Mouse (Mus musculus): ENCODE data around the gene Olfr547. TPM values are rescaled to one million over a fixed set of nuclear protein-coding genes. Genes with fewer than 3 reads are reported as not detected.

Olfr547 gene
- polyA plus RNA-seq (2015; fragmentation: Nextera tagmentation; extraction: Ambion mirVana), result not detected in 2 replicates

GRCm38 (mm10) chr7:102534449-102534848, at the start of gene Olfr547:
Gene Olfr547 (plus strand): TSS chr7:102534749.

GRCm38 (mm10) chr7:102488161-102488560, 46.4 kb upstream of the Olfr547 start, which contains the start of gene Olfr544:
Gene Olfr544 (minus strand): TSS chr7:102488313.

GRCm38 (mm10) chr7:102499473-102499872, 35.1 kb upstream of the Olfr547 start, which contains the start of gene Olfr545:
Gene Olfr545 (minus strand): TSS chr7:102499573.

GRCm38 (mm10) chr7:102540596-102540995, 6.0 kb downstream of the Olfr547 start, which contains the start of gene Olfr548-ps1:
Gene Olfr548-ps1 (plus strand): TSS chr7:102540896.

GRCm38 (mm10) chr7:102549570-102549969, 15.0 kb downstream of the Olfr547 start, which contains the start of gene Olfr549:
Gene Olfr549 (plus strand): TSS chr7:102549870.

GRCm38 (mm10) chr7:102564999-102565997, 30.7 kb downstream of the Olfr547 start, which contains the start of gene Trim21:
Gene Trim21 (minus strand): TSS chr7:102565486.

GRCm38 (mm10) chr7:102571142-102571541, 36.6 kb downstream of the Olfr547 start, which contains the start of gene Olfr550:
Gene Olfr550 (plus strand): TSS chr7:102571442.

Other genes starting within 250 kb of the Olfr547 start
- gene Rrm1, start 93.1 kb upstream of the Olfr547 start, polyA plus RNA-seq (2015; fragmentation: Nextera tagmentation; extraction: Ambion mirVana), result 179 and 203 TPM in 2 replicates
- 0.51 and 0.91 TPM in 2 replicates for gene Olfr543, start 53.1 kb upstream of the Olfr547 start, polyA plus RNA-seq (2015; fragmentation: Nextera tagmentation; extraction: Ambion mirVana)
- 0.19 and 0.34 TPM in 2 replicates for gene Olfr544, start 46.4 kb upstream of the Olfr547 start, polyA plus RNA-seq (2015; fragmentation: Nextera tagmentation; extraction: Ambion mirVana)
- 0.08 TPM in 1 of 2 replicates, not detected in the other for gene Olfr545, start 35.2 kb upstream of the Olfr547 start, polyA plus RNA-seq (2015; fragmentation: Nextera tagmentation; extraction: Ambion mirVana)
- gene Olfr548-ps1, start 6.1 kb downstream of the Olfr547 start, polyA plus RNA-seq (2015; fragmentation: Nextera tagmentation; extraction: Ambion mirVana), result not detected in 2 replicates
- gene Olfr549, start 15.1 kb downstream of the Olfr547 start, polyA plus RNA-seq (2015; fragmentation: Nextera tagmentation; extraction: Ambion mirVana), result not detected in 2 replicates
- 1.1 and 1.3 TPM in 2 replicates for gene Trim21, start 30.7 kb downstream of the Olfr547 start, polyA plus RNA-seq (2015; fragmentation: Nextera tagmentation; extraction: Ambion mirVana)
- not detected in 2 replicates for gene Olfr550, start 36.7 kb downstream of the Olfr547 start, polyA plus RNA-seq (2015; fragmentation: Nextera tagmentation; extraction: Ambion mirVana)
- gene Olfr551, start 57.1 kb downstream of the Olfr547 start, polyA plus RNA-seq (2015; fragmentation: Nextera tagmentation; extraction: Ambion mirVana), result not detected in 2 replicates
- gene Olfr552, start 63.0 kb downstream of the Olfr547 start, polyA plus RNA-seq (2015; fragmentation: Nextera tagmentation; extraction: Ambion mirVana), result not detected in 2 replicates
- not detected in 2 replicates for gene Olfr553, start 83.5 kb downstream of the Olfr547 start, polyA plus RNA-seq (2015; fragmentation: Nextera tagmentation; extraction: Ambion mirVana)
- gene Olfr554, start 103.7 kb downstream of the Olfr547 start, polyA plus RNA-seq (2015; fragmentation: Nextera tagmentation; extraction: Ambion mirVana), result not detected in 2 replicates
- not detected in 2 replicates for gene Olfr555, start 124.1 kb downstream of the Olfr547 start, polyA plus RNA-seq (2015; fragmentation: Nextera tagmentation; extraction: Ambion mirVana)
- gene Olfr556, start 130.2 kb downstream of the Olfr547 start, polyA plus RNA-seq (2015; fragmentation: Nextera tagmentation; extraction: Ambion mirVana), result not detected in 2 replicates
- 3.6 and 4.1 TPM in 2 replicates for gene Trim68, start 152.6 kb downstream of the Olfr547 start, polyA plus RNA-seq (2015; fragmentation: Nextera tagmentation; extraction: Ambion mirVana)
- gene Olfr557, start 161.2 kb downstream of the Olfr547 start, polyA plus RNA-seq (2015; fragmentation: Nextera tagmentation; extraction: Ambion mirVana), result not detected in 2 replicates
- gene Olfr558, start 167.5 kb downstream of the Olfr547 start, polyA plus RNA-seq (2015; fragmentation: Nextera tagmentation; extraction: Ambion mirVana), result 0.06 TPM in 1 of 2 replicates, not detected in the other
- gene Olfr33, start 184.3 kb downstream of the Olfr547 start, polyA plus RNA-seq (2015; fragmentation: Nextera tagmentation; extraction: Ambion mirVana), result not detected in 2 replicates
- gene Olfr559, start 192.7 kb downstream of the Olfr547 start, polyA plus RNA-seq (2015; fragmentation: Nextera tagmentation; extraction: Ambion mirVana), result not detected in 2 replicates
- gene Olfr560, start 224.6 kb downstream of the Olfr547 start, polyA plus RNA-seq (2015; fragmentation: Nextera tagmentation; extraction: Ambion mirVana), result not detected in 2 replicates
- not detected in 2 replicates for gene Olfr78, start 224.7 kb downstream of the Olfr547 start, polyA plus RNA-seq (2015; fragmentation: Nextera tagmentation; extraction: Ambion mirVana)
- not detected in 2 replicates for gene Olfr561, start 236.5 kb downstream of the Olfr547 start, polyA plus RNA-seq (2015; fragmentation: Nextera tagmentation; extraction: Ambion mirVana)

All from spleen, postnatal 0 days (tissue).